Mouse (Mus musculus) heart, postnatal 0 days (tissue): ENCODE data around the gene Dtd2.

Experiments
- CTCF ChIP-seq: IDR thresholded peaks from 2 replicates; pipeline ENCODE4 v1.5.1; 2016; ENCODE audit warnings: antibody characterized with exemption, control low read depth, low read depth
- EP300 ChIP-seq: IDR thresholded peaks from 2 replicates; pipeline ENCODE4 v1.6.1; 2016; ENCODE audit warnings: antibody characterized with exemption, low read depth

GRCm38 (mm10) chr12:51974381-51974780 is 31.9 kb downstream of the Dtd2 start:
- no peak for TF ChIP-seq CTCF
- TF ChIP-seq EP300, result no peak
